Mouse (Mus musculus): ENCODE results near the gene Olfr1412. TPM values are rescaled to one million over a fixed set of nuclear protein-coding genes. Genes with fewer than 3 reads are reported as not detected.

Olfr1412 gene
- polyA plus RNA-seq, 1 experiment from 2014 or later, result not detected

DNA sequence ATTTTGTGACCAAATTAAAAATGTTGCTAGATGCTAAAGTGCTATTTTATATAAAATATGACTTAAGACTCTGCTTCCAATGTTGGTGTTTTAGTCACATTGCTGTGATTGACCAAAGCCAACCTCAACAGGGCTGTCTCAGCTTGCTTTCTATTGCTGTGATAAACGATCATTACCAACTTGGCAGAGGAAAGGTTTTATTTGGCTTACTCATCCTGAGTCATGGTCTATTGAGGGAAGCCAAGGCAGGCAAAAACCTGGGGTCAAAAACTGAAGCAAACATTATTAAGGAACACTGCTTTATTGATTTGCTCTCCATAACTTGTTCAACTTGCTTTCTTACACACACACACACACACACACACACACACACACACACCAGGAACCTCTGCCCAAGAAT lies 30.5 kb downstream of the Olfr1412 start:
- no peaks in the 10 kb centered on the region for H3K9me3 ChIP-seq (replicated peaks)
- no peak overlapping the region for H3K4me3 ChIP-seq (replicated peaks)
- no peak overlapping the region for H3K9ac ChIP-seq
- no peak overlapping the region for H3K27ac ChIP-seq (replicated peaks)
- no peak for ATAC-seq (ENCODE audit: insufficient number of reproducible peaks, low FRiP score, low TSS enrichment, low read depth)
- no peak overlapping the region for H3K4me2 ChIP-seq (replicated peaks)
- no peaks in the 10 kb centered on the region for H3K36me3 ChIP-seq
- H3K27me3 ChIP-seq, result peaks cover 3% of the 10 kb centered on the region; the same call in 1 of the 2 replicates
- no peaks in the 10 kb centered on the region for H3K4me1 ChIP-seq
- WGBS, result 67% methylated on average over 1 of the region's 1 CpGs

GRCm38 (mm10) chr1:92617488-92617887 lies 31.9 kb downstream of the Olfr1412 start, which contains the start of gene Olfr12:
Olfr12 (plus strand) TSS chr1:92617788.
- no peak for ATAC-seq (ENCODE audit: insufficient number of reproducible peaks, low FRiP score, low TSS enrichment, low read depth)
- WGBS, result 46% methylated on average over 2 of the region's 2 CpGs
- no peak within 1 kb of the TSS for H3K27ac ChIP-seq (replicated peaks)
- H3K4me2 ChIP-seq (replicated peaks), result no peak within 1 kb of the TSS
- no peaks in the 10 kb centered on the region for H3K9me3 ChIP-seq (replicated peaks)
- H3K4me1 ChIP-seq, result no peaks in the 10 kb centered on the region
- H3K36me3 ChIP-seq, result no peaks in the 10 kb centered on the region
- H3K4me3 ChIP-seq (replicated peaks), result no peak within 1 kb of the TSS
- peaks cover 3% of the 10 kb centered on the region; the same call in 1 of the 2 replicates for H3K27me3 ChIP-seq
- H3K9ac ChIP-seq, result no peak within 1 kb of the TSS

- no peak overlapping the region for H3K27ac ChIP-seq (replicated peaks)
- H3K4me1 ChIP-seq, result no peaks in the 10 kb centered on the region
- ATAC-seq (ENCODE audit: insufficient number of reproducible peaks, low FRiP score, low TSS enrichment, low read depth), result no peak
- no peak overlapping the region for H3K4me3 ChIP-seq (replicated peaks)
- H3K27me3 ChIP-seq, result peaks cover 3% of the 10 kb centered on the region; the same call in 1 of the 2 replicates
- no peak overlapping the region for H3K9ac ChIP-seq
- 73% methylated on average over 4 of the region's 4 CpGs for WGBS
- H3K36me3 ChIP-seq, result no peaks in the 10 kb centered on the region
- H3K9me3 ChIP-seq (replicated peaks), result no peaks in the 10 kb centered on the region
- no peak overlapping the region for H3K4me2 ChIP-seq (replicated peaks)
These were observed 32.8 kb downstream of the Olfr1412 start for GRCm38 (mm10) chr1:92618360-92618759.

DNA sequence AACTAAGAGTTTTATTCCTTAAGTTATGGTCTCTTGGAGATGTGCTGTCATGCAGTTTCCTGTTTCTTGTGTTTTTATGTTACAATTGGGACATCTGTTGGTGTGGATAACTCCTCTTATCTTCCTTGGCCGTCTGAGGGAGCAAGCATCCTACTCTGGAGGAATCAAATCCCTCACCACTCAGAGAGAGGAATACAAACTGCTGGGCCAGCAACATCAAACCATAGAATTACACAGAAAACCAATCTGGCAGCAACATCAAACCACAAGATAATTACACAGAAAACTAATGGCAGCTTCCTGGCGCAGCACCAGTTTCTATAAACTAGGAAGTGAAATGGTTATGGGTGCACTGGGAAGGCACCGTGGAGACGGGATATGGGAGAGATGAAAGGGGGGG lies 42.6 kb downstream of the Olfr1412 start:
- no peak overlapping the region for H3K4me2 ChIP-seq (replicated peaks)
- no peak overlapping the region for H3K27ac ChIP-seq (replicated peaks)
- ATAC-seq (ENCODE audit: insufficient number of reproducible peaks, low FRiP score, low TSS enrichment, low read depth), result no peak
- 46% methylated on average over 4 of the region's 4 CpGs for WGBS
- no peak overlapping the region for H3K9ac ChIP-seq
- no peaks in the 10 kb centered on the region for H3K4me1 ChIP-seq
- H3K27me3 ChIP-seq, result no peaks in the 10 kb centered on the region
- H3K4me3 ChIP-seq (replicated peaks), result no peak overlapping the region
- no peaks in the 10 kb centered on the region for H3K36me3 ChIP-seq
- no peaks in the 10 kb centered on the region for H3K9me3 ChIP-seq (replicated peaks)

DNA sequence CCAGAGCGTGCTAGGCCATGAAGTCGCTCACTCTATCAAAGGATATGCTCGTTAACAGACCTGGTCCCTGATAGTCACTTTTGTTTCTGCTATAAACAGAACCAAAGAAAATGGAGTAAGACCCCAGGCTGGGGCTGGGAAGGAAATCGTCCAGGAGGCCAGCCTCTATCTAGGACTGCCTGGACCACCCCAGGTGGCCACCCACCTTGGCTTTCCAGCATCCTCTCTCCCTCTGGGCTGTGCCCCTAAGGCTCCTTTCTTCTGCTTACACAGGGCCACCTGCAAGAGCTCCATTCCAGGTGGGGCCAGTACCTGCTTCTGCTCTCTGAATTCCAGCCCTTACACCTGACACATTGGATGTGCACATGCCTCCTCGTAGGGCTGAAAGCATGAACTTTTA lies 46.6 kb downstream of the Olfr1412 start:
- whole genome bisulfite sequencing, result 65% methylated on average over 5 of the region's 5 CpGs
- H3K9ac ChIP-seq, result no peak overlapping the region
- H3K36me3 ChIP-seq, result peaks cover 13% of the 10 kb centered on the region
- no peaks in the 10 kb centered on the region for H3K27me3 ChIP-seq
- no peak overlapping the region for H3K4me2 ChIP-seq (replicated peaks)
- no peak for ATAC-seq (ENCODE audit: insufficient number of reproducible peaks, low FRiP score, low TSS enrichment, low read depth)
- H3K9me3 ChIP-seq (replicated peaks), result no peaks in the 10 kb centered on the region
- H3K27ac ChIP-seq (replicated peaks), result no peak overlapping the region
- no peaks in the 10 kb centered on the region for H3K4me1 ChIP-seq
- H3K4me3 ChIP-seq (replicated peaks), result no peak overlapping the region

GRCm38 (mm10) chr1:92632948-92633347 lies 47.4 kb downstream of the Olfr1412 start:
- Histone ChIP-seq H3K27ac (replicated peaks) (no peak overlapping the region), H3K9me3 (replicated peaks) (no peaks in the 10 kb centered on the region), H3K4me3 (replicated peaks) (no peak overlapping the region), H3K4me1 (no peaks in the 10 kb centered on the region), H3K36me3 (peaks cover 20% of the 10 kb centered on the region), H3K4me2 (replicated peaks) (no peak overlapping the region), H3K27me3 (no peaks in the 10 kb centered on the region), H3K9ac (no peak overlapping the region)
- no peak for ATAC-seq (ENCODE audit: insufficient number of reproducible peaks, low FRiP score, low TSS enrichment, low read depth)
- 73% methylated on average over 6 of the region's 6 CpGs for WGBS

DNA sequence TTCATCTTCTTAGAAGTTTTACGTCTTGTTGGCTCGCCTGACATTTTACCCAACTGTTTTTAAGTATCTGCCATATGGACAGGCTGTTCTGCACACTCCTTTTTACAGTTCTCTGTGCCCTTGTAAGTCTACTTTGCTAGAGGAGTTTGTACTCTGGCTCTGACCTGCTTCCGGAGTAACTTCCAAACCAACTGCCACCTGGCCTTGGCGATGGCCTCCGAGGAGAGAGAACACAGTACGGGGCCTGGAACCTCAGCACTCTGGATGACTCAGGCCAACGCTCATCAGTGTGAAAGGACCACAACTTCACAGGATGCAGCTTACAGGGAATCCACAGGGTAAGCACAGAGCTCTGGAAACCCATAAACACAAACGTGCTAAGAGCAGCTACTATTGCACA lies 48.1 kb downstream of the Olfr1412 start:
- WGBS, result 80% methylated on average over 8 of the region's 8 CpGs
- H3K4me1 ChIP-seq, result no peaks in the 10 kb centered on the region
- H3K27me3 ChIP-seq, result no peaks in the 10 kb centered on the region
- no peak overlapping the region for H3K9ac ChIP-seq
- no peaks in the 10 kb centered on the region for H3K9me3 ChIP-seq (replicated peaks)
- H3K36me3 ChIP-seq, result peaks cover 28% of the 10 kb centered on the region
- H3K4me2 ChIP-seq (replicated peaks), result no peak overlapping the region
- H3K4me3 ChIP-seq (replicated peaks), result no peak overlapping the region
- ATAC-seq (ENCODE audit: insufficient number of reproducible peaks, low FRiP score, low TSS enrichment, low read depth), result no peak
- no peak overlapping the region for H3K27ac ChIP-seq (replicated peaks)

DNA sequence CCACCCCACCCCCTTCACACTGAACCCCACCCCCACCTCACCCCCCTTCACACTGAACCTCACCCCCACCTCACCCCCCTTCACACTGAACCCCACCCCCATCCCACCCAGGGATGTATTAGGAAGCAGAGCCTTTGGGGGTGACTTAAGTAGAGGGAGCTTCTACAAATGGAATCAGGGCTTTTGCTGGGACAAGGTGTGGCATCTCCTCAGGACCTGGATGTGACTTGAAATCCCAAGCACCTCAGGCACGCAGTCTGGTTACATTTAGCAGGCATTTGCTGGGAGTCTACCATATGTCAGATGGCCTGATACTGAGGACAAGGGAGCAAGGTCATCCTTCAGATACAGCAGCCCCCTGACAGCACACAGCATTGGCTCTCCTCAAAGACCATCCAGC lies 49.0 kb downstream of the Olfr1412 start:
- no peaks in the 10 kb centered on the region for H3K4me1 ChIP-seq
- H3K4me2 ChIP-seq (replicated peaks), result no peak overlapping the region
- no peaks in the 10 kb centered on the region for H3K27me3 ChIP-seq
- no peak overlapping the region for H3K9ac ChIP-seq
- peaks cover 34% of the 10 kb centered on the region for H3K36me3 ChIP-seq
- no peak overlapping the region for H3K4me3 ChIP-seq (replicated peaks)
- ATAC-seq (ENCODE audit: insufficient number of reproducible peaks, low FRiP score, low TSS enrichment, low read depth), result no peak
- H3K27ac ChIP-seq (replicated peaks), result no peak overlapping the region
- no peaks in the 10 kb centered on the region for H3K9me3 ChIP-seq (replicated peaks)
- WGBS, result 51% methylated on average over 1 of the region's 1 CpGs

DNA sequence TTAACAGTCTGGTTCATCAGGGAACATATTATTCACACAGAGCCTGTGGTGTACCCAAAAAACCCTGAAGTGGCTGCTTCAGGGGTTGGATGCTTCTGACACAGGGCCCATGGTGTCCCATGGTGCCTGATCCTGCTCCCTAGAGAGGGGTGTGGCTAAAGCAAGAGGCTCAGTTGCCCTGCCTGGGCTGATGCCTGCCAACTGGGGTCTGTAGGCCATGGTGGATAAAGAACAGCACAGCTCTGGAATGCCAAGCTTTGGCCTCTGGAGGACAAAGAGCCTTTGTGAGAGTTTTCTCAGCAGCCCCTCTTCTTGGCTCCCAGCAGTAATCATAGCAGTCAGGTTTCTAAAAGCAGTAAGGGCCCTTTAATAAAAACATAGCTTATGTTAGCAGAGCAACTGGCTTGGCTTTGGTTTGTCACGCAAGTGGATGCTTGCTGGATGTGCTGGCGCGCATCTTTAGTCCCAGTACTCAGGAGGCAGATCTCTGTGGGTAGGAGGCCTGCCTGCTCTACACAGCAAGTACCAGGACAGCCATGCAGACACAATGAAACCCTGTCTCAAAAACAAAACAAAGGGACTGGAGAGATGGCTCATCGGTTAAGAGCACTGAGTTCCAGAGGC lies 49.5 kb downstream of the Olfr1412 start:
- Histone ChIP-seq H3K27me3 (no peaks in the 10 kb centered on the region), H3K36me3 (peaks cover 37% of the 10 kb centered on the region), H3K27ac (replicated peaks) (no peak overlapping the region), H3K9me3 (replicated peaks) (no peaks in the 10 kb centered on the region), H3K4me2 (replicated peaks) (no peak overlapping the region), H3K4me1 (peaks cover 4% of the 10 kb centered on the region), H3K4me3 (replicated peaks) (no peak overlapping the region), H3K9ac (no peak overlapping the region)
- peak; percentile 51; the same call in 1 of the 2 replicates for ATAC-seq (ENCODE audit: insufficient number of reproducible peaks, low FRiP score, low TSS enrichment, low read depth)
- 53% methylated on average over 4 of the region's 4 CpGs for WGBS

- ATAC-seq (ENCODE audit: insufficient number of reproducible peaks, low FRiP score, low TSS enrichment, low read depth), result no peak
- 85% methylated on average over 8 of the region's 8 CpGs for WGBS
- Histone ChIP-seq H3K27ac (replicated peaks) (no peak overlapping the region), H3K27me3 (no peaks in the 10 kb centered on the region), H3K4me3 (replicated peaks) (no peak overlapping the region), H3K9ac (no peak overlapping the region), H3K9me3 (replicated peaks) (no peaks in the 10 kb centered on the region), H3K36me3 (peaks cover 37% of the 10 kb centered on the region), H3K4me1 (peaks cover 13% of the 10 kb centered on the region), H3K4me2 (replicated peaks) (no peak overlapping the region)
These were observed 50.4 kb downstream of the Olfr1412 start for GRCm38 (mm10) chr1:92636015-92636414.

- peaks cover 37% of the 10 kb centered on the region for H3K36me3 ChIP-seq
- WGBS, result 89% methylated on average over 11 of the region's 11 CpGs
- ATAC-seq (ENCODE audit: insufficient number of reproducible peaks, low FRiP score, low TSS enrichment, low read depth), result no peak
- peaks cover 15% of the 10 kb centered on the region for H3K4me1 ChIP-seq
- H3K9me3 ChIP-seq (replicated peaks), result no peaks in the 10 kb centered on the region
- H3K4me3 ChIP-seq (replicated peaks), result no peak overlapping the region
- no peak overlapping the region for H3K9ac ChIP-seq
- H3K27ac ChIP-seq (replicated peaks), result no peak overlapping the region
- no peak overlapping the region for H3K4me2 ChIP-seq (replicated peaks)
- H3K27me3 ChIP-seq, result no peaks in the 10 kb centered on the region
These were observed 51.1 kb downstream of the Olfr1412 start for GRCm38 (mm10) chr1:92636676-92637075.

GRCm38 (mm10) chr1:92637501-92638172 lies 52.1 kb downstream of the Olfr1412 start:
- H3K4me2 ChIP-seq (replicated peaks), result no peak overlapping the region
- no peak for ATAC-seq (ENCODE audit: insufficient number of reproducible peaks, low FRiP score, low TSS enrichment, low read depth)
- H3K27ac ChIP-seq (replicated peaks), result no peak overlapping the region
- 88% methylated on average over 15 of the region's 15 CpGs for WGBS
- peaks cover 22% of the 10 kb centered on the region for H3K4me1 ChIP-seq
- peaks cover 37% of the 10 kb centered on the region for H3K36me3 ChIP-seq
- H3K4me3 ChIP-seq (replicated peaks), result no peak overlapping the region
- H3K9me3 ChIP-seq (replicated peaks), result no peaks in the 10 kb centered on the region
- no peaks in the 10 kb centered on the region for H3K27me3 ChIP-seq
- H3K9ac ChIP-seq, result no peak overlapping the region

Measured in embryonic facial prominence, embryonic 15.5 days (tissue).